Comparison of ENCODE assay signal across 11 mouse cellular contexts in the genomic region with DNA sequence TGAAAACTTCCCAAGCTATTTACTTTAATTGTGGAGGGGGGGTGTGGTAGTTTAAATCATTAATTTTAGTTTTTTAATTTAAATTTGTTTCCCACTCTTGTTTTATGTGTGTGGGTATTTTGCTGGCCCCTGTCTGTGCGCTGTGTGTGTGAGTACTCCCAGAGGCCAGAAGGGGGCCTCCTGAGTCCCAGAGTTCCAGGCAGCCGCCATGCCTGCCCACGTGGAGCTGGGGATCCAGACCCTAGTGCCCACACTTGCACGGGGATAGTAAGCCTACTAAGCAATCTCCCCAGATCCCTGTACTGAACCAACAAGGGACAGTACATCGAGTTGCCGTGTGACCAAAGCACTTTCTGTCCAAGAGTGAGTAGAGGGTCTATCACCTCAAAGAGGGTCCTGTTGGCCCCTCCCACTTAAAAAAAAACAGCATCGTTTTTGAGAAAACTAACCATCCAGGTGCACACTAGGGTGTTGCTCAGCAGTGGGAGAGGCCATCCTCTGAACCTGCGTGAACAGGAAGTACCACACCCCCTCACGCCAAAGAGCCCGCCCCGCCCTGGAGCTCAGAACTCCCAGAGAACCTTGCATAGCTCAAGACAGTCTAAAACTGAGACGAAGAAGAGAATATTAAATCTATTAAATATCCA.
DNase-seq lines count a peak whose midpoint lies in the region; ATAC-seq and TF ChIP-seq lines count a peak whose summit lies in the region.
"Had no signal": no experiment of that assay in that cellular context is flagged by ENCODE, and none has a peak within 500 bp of the region (broad histone marks: within the 10 kb centered on the region; RNA-seq: fewer than 3 reads in every experiment).

No protein-coding gene starts in this region.

- no peak overlapping the region for H3K27ac ChIP-seq in liver, postnatal 0 days (ENCODE audit: low read depth)
- 0 out of 2 replicates have a peak overlapping the region, but pooled peaks have one; percentile 9 for H3K27ac ChIP-seq in stomach, embryonic 15.5 days
- H3K27ac ChIP-seq: liver, embryonic 13.5 days had no signal

- peaks cover 5% of the 10 kb centered on the region; the same call in 1 of the 2 replicates for H3K4me1 ChIP-seq in liver, postnatal 0 days (ENCODE audit: insufficient read depth)
- peaks cover 10% of the 10 kb centered on the region; the same call in 1 of the 2 replicates for H3K4me1 ChIP-seq in stomach, embryonic 15.5 days

- H3K4me2 ChIP-seq in liver, postnatal 0 days (ENCODE audit: low read depth, low read length): no peak overlapping the region
- H3K4me2 ChIP-seq in stomach, embryonic 15.5 days: no peak overlapping the region
- H3K4me2 ChIP-seq: liver, embryonic 13.5 days had no signal

- 0 out of 2 replicates have a peak, but pooled peaks have one; percentile 13 for TF ChIP-seq CTCF in liver, postnatal 0 days (IDR thresholded peaks at IDR 0.05; ENCODE audit: low read depth)

- no peak overlapping the region for H3K9ac ChIP-seq in liver, postnatal 0 days (replicated peaks)
- H3K9ac ChIP-seq in stomach, embryonic 15.5 days: no peak overlapping the region
- H3K9ac ChIP-seq: liver, embryonic 13.5 days had no signal

- H3K9me3 ChIP-seq in liver, postnatal 0 days (ENCODE audit: low read length): no peaks in the 10 kb centered on the region
- no peaks in the 10 kb centered on the region for H3K9me3 ChIP-seq in stomach, embryonic 15.5 days
- H3K9me3 ChIP-seq: heart, embryonic 10.5 days; liver, embryonic 13.5 days had no signal

- WGBS in liver, postnatal 0 days (ENCODE audit: insufficient replicate concordance): 62% methylated on average over 12 of the region's 12 CpGs
- WGBS in stomach, embryonic 15.5 days: 80% methylated on average over 12 of the region's 12 CpGs

- H3K27me3 ChIP-seq in liver, postnatal 0 days (ENCODE audit: insufficient read depth, low read length): no peaks in the 10 kb centered on the region
- H3K27me3 ChIP-seq in stomach, embryonic 15.5 days (replicated peaks): no peaks in the 10 kb centered on the region

- no peak for TF ChIP-seq EP300 in liver, postnatal 0 days (IDR thresholded peaks at IDR 0.05; ENCODE audit: low read depth)

- ATAC-seq in liver, postnatal 0 days: no peak
- ATAC-seq in stomach, embryonic 15.5 days (ENCODE audit: insufficient read depth, low FRiP score, low read depth): peak; percentile 44; the same call in 1 of the 2 replicates

- H3K36me3 ChIP-seq in liver, postnatal 0 days (replicated peaks; ENCODE audit: insufficient read depth, low read length): no peaks in the 10 kb centered on the region
- no peaks in the 10 kb centered on the region for H3K36me3 ChIP-seq in stomach, embryonic 15.5 days
- H3K36me3 ChIP-seq: heart, embryonic 10.5 days; liver, embryonic 13.5 days had no signal

- H3K4me3 ChIP-seq in liver, postnatal 0 days (ENCODE audit: low read depth, low read length): no peak overlapping the region
- no peak overlapping the region for H3K4me3 ChIP-seq in stomach, embryonic 15.5 days (replicated peaks)
- H3K4me3 ChIP-seq: heart, embryonic 10.5 days; liver, embryonic 13.5 days had no signal

- no peak for DNase-seq in liver, postnatal 0 days
- DNase-seq in liver (no peak), ES-CJ7 (ENCODE audit: low read depth, low spot score) (peak; percentile 89)
- peak; percentile 80 for DNase-seq in induced T-regulatory cell, adult 2 months (ENCODE audit: low read depth)
- DNase-seq in adrenal gland, adult (ENCODE audit: inconsistent age in 2 of 2, low spot score in 1 of 2): no peak
- no peak for DNase-seq in spleen, postnatal 10 days (ENCODE audit: low spot score in 2 of 2)
- no peak for DNase-seq in yolk sac, embryonic 10.5 days (ENCODE audit: low spot score)
- DNase-seq: adrenal gland, adult 2 months; liver, embryonic 13.5 days had no signal

Comparison
In these comparisons a context has a peak if more than half of its experiments do, and no peak if none do; other contexts are left out.
1. DNase-seq: peak in ES-CJ7 (single experiment) and induced T-regulatory cell, adult 2 months (single experiment); none in liver, postnatal 0 days (single experiment), liver (single experiment), adrenal gland, adult (0 of 2), spleen, postnatal 10 days (0 of 2) and yolk sac, embryonic 10.5 days (single experiment).